Mouse (Mus musculus) small intestine, adult 10 weeks (tissue): ENCODE measurements around the gene Tra2a. TPM values are rescaled to one million over a fixed set of nuclear protein-coding genes. Genes with fewer than 3 reads are reported as not detected.

ENCODE experiments used
- polyA plus RNA-seq: library from polyadenylated mRNA; stranded (reverse); fragments of 350-450 nt; fragmentation: Illumina TruSeq; extraction: RNeasy Lipid Tissue Mini Kit (QIAGEN cat#74804); gene quantifications from one replicate; pipeline ENCODE4 v1.2.3, GENCODE M21; 2014; ENCODE audit warnings: low replicate concordance

The Tra2a gene
- polyA plus RNA-seq: 201 TPM

DNA sequence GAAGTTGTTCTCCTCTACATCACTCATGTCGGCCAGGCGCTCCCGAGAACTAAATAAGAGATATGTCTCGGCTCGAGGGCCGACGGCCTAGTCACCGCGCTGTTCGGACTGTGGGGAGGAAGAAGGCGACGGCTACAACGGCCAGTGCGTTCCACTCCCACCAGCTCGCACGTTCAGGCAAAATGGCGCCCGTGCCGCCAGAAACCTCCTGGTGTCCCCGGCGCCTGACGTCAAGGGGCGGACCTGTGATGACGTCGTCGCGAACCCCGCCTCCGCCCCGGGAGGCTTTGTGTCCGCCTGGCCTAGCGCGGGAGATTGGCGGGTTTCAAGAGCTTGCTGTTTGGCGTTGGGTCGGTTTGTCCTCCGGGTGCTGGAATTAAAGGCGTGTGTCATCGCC, at the start of gene Tra2a:
TSS of gene Tra2a (minus strand) at position 187 of the 397 bp plus-strand sequence.

DNA sequence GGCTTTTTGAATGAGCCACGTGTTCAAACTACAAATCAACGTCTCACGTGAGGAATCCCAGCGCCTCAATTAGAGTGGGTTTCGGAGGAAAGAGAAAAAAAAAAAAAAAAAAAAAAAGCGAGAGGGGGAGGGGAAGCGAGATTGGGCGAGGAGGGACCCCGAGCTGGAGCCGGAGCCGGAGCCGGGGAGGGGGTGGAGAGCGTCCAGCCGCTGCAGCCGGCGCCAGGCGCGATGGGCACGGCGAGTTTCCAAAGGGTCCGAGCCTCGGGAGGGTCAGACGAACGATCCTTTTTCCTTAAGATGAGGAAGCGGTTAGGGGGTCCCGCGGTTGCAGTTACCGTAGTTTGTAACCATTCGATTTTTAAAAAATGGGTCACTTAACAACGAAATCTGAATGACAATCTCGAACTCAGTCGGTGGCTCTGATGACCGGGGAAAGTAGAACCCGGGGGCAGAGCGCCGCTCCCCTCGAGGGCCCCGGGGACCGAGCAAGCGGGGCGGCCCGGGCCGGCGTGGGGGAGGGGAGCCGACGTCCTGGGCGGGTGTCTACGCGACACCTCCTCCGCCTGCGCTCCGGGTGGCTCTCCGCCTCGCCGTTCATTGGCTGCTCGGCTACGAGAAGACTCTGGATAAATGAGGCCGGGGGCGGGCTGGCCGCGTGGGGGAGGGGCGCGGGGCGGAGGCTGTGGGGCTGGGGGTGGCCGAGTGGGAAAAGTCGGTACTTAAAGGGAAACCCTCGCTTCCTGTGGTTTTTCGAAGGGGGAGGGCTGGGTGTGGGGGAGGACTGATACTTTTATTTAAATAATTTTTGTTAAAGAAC, 48.7 kb downstream of the Tra2a start, which contains the start of gene Igf2bp3:
TSS of gene Igf2bp3 (minus strand) at position 30 of the 820 bp plus-strand sequence.

Other genes starting within 250 kb of the Tra2a start
- 0.52 TPM for gene Gpnmb, start 227.5 kb downstream of the Tra2a start, polyA plus RNA-seq
- gene Malsu1, start 190.2 kb downstream of the Tra2a start, polyA plus RNA-seq: 34.2 TPM
- 0.52 TPM for gene Igf2bp3, start 49.1 kb downstream of the Tra2a start, polyA plus RNA-seq
- 4.9 TPM for gene Ccdc126, start 55.2 kb upstream of the Tra2a start, polyA plus RNA-seq
- gene Fam221a, start 103.7 kb upstream of the Tra2a start, polyA plus RNA-seq: 6.3 TPM
- not detected for gene Stk31, start 131.6 kb upstream of the Tra2a start, polyA plus RNA-seq